Mouse (Mus musculus) small intestine, adult 2 months (tissue): ENCODE data around the gene Stam2. TPM values are rescaled to one million over a fixed set of nuclear protein-coding genes. Genes with fewer than 3 reads are reported as not detected.

Source experiments
- H3K27ac ChIP-seq: fragments of 200-500 bp; 2 replicates; pipeline ENCODE4 v1.5.1; 2012; ENCODE audit warnings: low read depth, low read length, control low read depth, inconsistent platforms; ENCODE audit not compliant: insufficient read depth
- H3K27me3 ChIP-seq: fragments of 200-500 bp; 2 replicates; pipeline ENCODE4 v1.6.1; 2012; ENCODE audit warnings: mild to moderate bottlenecking, moderate library complexity, low read length, inconsistent platforms; ENCODE audit not compliant: control insufficient read depth, insufficient read depth
- H3K36me3 ChIP-seq: fragments of 200-500 bp; 2 replicates; pipeline ENCODE4 v1.6.1; 2012; ENCODE audit warnings: mild to moderate bottlenecking, low read length, control low read depth, inconsistent platforms; ENCODE audit not compliant: control insufficient read depth, insufficient read depth
- H3K4me1 ChIP-seq: fragments of 200-500 bp; 2 replicates; pipeline ENCODE4 v1.6.1; 2012; ENCODE audit warnings: low read length, inconsistent platforms, mixed read lengths; ENCODE audit not compliant: control insufficient read depth, insufficient read depth, insufficient read length
- H3K4me3 ChIP-seq: fragments of 200-500 bp; 2 replicates; pipeline ENCODE4 v1.5.1; 2012; ENCODE audit warnings: low read depth, mild to moderate bottlenecking, control low read depth, inconsistent platforms, low read length, moderate library complexity
- CTCF ChIP-seq: fragments of 200-500 bp; IDR thresholded peaks from 2 replicates; pipeline ENCODE4 v1.5.1; 2012; ENCODE audit warnings: low read depth, mild to moderate bottlenecking, control low read depth, inconsistent platforms, low read length, moderate library complexity, mixed read lengths; ENCODE audit not compliant: insufficient replicate concordance, insufficient read length; ENCODE audit errors: extremely low read depth
- POLR2A ChIP-seq: fragments of 200-500 bp; IDR thresholded peaks from 2 replicates; pipeline ENCODE4 v1.6.1; 2012; ENCODE audit warnings: low read depth, mild to moderate bottlenecking, control low read depth, inconsistent platforms, low read length, moderate library complexity
- WGBS: fragments of 180-500 bp; shearing (Covaris S2); methylation state at CpG from one replicate; pipeline ENCODE4 v1.1.7; 2018; 5-methylcytosine and 5-hydroxymethylcytosine counted together
- polyA plus RNA-seq: library from polyadenylated mRNA; depleted of rRNA; stranded (reverse); fragments of >200 nt; gene quantifications from 2 replicates; pipeline ENCODE4 v1.2.3, GENCODE M21; 2012

Gene Stam2
- polyA plus RNA-seq, 1 experiment: 8.0 TPM

DNA sequence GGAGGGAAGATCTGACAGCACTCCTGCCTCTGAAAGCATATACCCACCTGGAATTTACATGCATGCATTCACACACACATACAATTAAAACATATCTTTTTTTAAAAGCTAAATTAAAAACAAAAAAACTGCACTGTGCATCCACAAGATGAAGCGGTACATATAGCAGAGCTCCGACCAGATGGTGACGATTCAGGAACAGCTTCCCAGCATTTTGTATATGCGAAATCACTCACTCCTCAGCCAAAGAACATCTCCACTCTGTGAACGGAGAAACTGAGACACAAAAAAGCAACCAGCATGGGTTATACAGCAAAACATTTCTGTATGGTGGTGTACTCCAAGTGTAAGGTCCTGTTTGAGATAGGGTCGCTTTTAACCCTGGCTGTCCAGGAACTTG, 11.2 kb downstream of the Stam2 start:
- Histone ChIP-seq H3K27ac (no peak overlapping the region), H3K27me3 (no peaks in the 10 kb centered on the region), H3K4me1 (peaks cover 4% of the 10 kb centered on the region; the same call in 1 of the 2 replicates), H3K4me3 (no peak overlapping the region), H3K36me3 (no peaks in the 10 kb centered on the region)
- TF ChIP-seq CTCF: no peak
- no peak for TF ChIP-seq POLR2A
- 94% methylated on average over 6 of the region's 6 CpGs for WGBS

- peaks cover 8% of the 10 kb centered on the region for H3K36me3 ChIP-seq
- H3K4me1 ChIP-seq: no peaks in the 10 kb centered on the region
- no peak for TF ChIP-seq POLR2A
- TF ChIP-seq CTCF: no peak
- H3K4me3 ChIP-seq: no peak overlapping the region
- WGBS: 71% methylated on average over 13 of the region's 13 CpGs
- no peak overlapping the region for H3K27ac ChIP-seq
- H3K27me3 ChIP-seq: no peaks in the 10 kb centered on the region
These were observed 21.7 kb downstream of the Stam2 start for GRCm38 (mm10) chr2:52720231-52721025.

DNA sequence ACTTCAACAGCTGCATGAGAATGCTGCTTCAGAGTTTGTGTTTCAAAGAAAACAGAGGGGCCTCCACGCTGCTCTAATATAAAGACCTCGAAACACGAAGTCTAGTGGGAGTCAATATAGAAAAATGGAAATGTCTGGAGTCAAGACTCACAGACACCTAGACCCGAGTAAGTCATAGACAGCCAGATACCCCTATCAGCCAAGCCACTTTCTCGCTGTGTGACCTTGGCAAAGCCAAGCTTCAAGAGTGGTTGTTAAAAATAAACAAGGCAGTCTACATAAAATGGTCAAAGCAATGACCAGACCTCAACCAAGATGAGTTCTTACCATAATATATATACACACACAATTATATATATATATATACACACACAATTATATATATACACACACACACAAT, 25.0 kb downstream of the Stam2 start:
- TF ChIP-seq CTCF: no peak
- TF ChIP-seq POLR2A: no peak
- no peak overlapping the region for H3K4me3 ChIP-seq
- peaks cover 27% of the 10 kb centered on the region for H3K36me3 ChIP-seq
- no peak overlapping the region for H3K27ac ChIP-seq
- 94% methylated on average over 5 of the region's 5 CpGs for WGBS
- H3K27me3 ChIP-seq: no peaks in the 10 kb centered on the region
- H3K4me1 ChIP-seq: no peaks in the 10 kb centered on the region

GRCm38 (mm10) chr2:52715538-52715937, 26.5 kb downstream of the Stam2 start:
- TF ChIP-seq POLR2A (no peak), CTCF (no peak)
- Histone ChIP-seq H3K4me3 (no peak overlapping the region), H3K4me1 (no peaks in the 10 kb centered on the region), H3K27ac (no peak overlapping the region), H3K36me3 (peaks cover 32% of the 10 kb centered on the region), H3K27me3 (no peaks in the 10 kb centered on the region)
- 92% methylated on average over 6 of the region's 6 CpGs for WGBS

DNA sequence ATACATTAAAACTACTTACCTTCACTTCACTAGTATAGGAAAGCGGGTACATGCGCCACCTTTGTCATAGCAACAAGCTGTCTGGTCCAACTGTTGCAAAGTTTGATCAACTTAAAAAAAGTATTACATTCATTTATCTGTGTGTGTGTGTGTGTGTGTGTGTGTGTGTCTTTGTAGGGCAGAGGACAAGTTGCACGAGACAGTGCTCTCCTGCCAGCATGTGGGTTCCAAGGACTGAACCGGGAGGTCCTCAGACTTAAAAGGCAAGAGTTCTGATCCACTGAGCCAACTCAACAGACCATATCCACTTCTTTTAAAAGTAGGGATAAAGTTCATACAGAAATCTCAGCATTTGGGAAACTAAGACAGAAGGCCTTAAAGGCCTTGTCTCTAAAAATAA, 28.0 kb downstream of the Stam2 start:
- WGBS: 91% methylated on average over 4 of the region's 4 CpGs
- H3K4me3 ChIP-seq: no peak overlapping the region
- H3K27me3 ChIP-seq: no peaks in the 10 kb centered on the region
- TF ChIP-seq POLR2A (no peak), CTCF (no peak)
- H3K36me3 ChIP-seq: peaks cover 41% of the 10 kb centered on the region
- H3K4me1 ChIP-seq: no peaks in the 10 kb centered on the region
- no peak overlapping the region for H3K27ac ChIP-seq

GRCm38 (mm10) chr2:52710804-52711203, 31.3 kb downstream of the Stam2 start:
- peaks cover 49% of the 10 kb centered on the region for H3K36me3 ChIP-seq
- WGBS: 88% methylated on average over 2 of the region's 2 CpGs

GRCm38 (mm10) chr2:52709417-52709816, 32.7 kb downstream of the Stam2 start:
- 92% methylated on average over 5 of the region's 5 CpGs for WGBS
- Histone ChIP-seq H3K4me3 (no peak overlapping the region), H3K27ac (no peak overlapping the region), H3K27me3 (no peaks in the 10 kb centered on the region), H3K4me1 (no peaks in the 10 kb centered on the region), H3K36me3 (peaks cover 47% of the 10 kb centered on the region)
- TF ChIP-seq POLR2A (no peak), CTCF (no peak)

More at GRCm38 (mm10) chr2:52710804-52711203, 31.3 kb downstream of the Stam2 start:
- H3K27me3 ChIP-seq: no peaks in the 10 kb centered on the region
- no peak overlapping the region for H3K4me3 ChIP-seq
- no peak for TF ChIP-seq CTCF
- no peak for TF ChIP-seq POLR2A
- H3K4me1 ChIP-seq: no peaks in the 10 kb centered on the region
- no peak overlapping the region for H3K27ac ChIP-seq
